Mouse (Mus musculus) intestine, postnatal 0 days (tissue): ENCODE results near the gene Oit1. TPM values are rescaled to one million over a fixed set of nuclear protein-coding genes. Genes with fewer than 3 reads are reported as not detected.

Source experiments
- ATAC-seq: fragments of 200-750 bp; cut with Nextera tagmentation; 2 replicates; pipeline ENCODE4 v1.8.0; 2017; ENCODE audit warnings: mild to moderate bottlenecking, moderate TSS enrichment, moderate library complexity
- H3K27ac ChIP-seq: fragments of 300-500 bp; sonication (generic); 2 replicates; pipeline ENCODE4 v1.5.1; 2014; ENCODE audit warnings: mild to moderate bottlenecking, low read depth, low read length, moderate library complexity
- H3K27me3 ChIP-seq: fragments of 300-500 bp; sonication (generic); replicated peaks from 2 replicates; pipeline ENCODE4 v1.6.1; 2014; ENCODE audit warnings: low read length, mixed read lengths; ENCODE audit not compliant: control insufficient read depth, insufficient read depth
- H3K36me3 ChIP-seq: fragments of 300-500 bp; sonication (generic); 2 replicates; pipeline ENCODE4 v1.6.1; 2014; ENCODE audit warnings: mild to moderate bottlenecking, moderate library complexity; ENCODE audit not compliant: control insufficient read depth, insufficient read depth
- H3K4me1 ChIP-seq: fragments of 300-500 bp; sonication (generic); replicated peaks from 2 replicates; pipeline ENCODE4 v1.6.1; 2014; ENCODE audit warnings: antibody characterized with exemption, low read length, mixed read lengths; ENCODE audit not compliant: control insufficient read depth, insufficient read depth
- H3K4me2 ChIP-seq: fragments of 300-500 bp; sonication (generic); replicated peaks from 2 replicates; pipeline ENCODE4 v1.6.1; 2014; ENCODE audit warnings: low read depth, mild to moderate bottlenecking, moderate library complexity
- H3K4me3 ChIP-seq: fragments of 300-500 bp; sonication (generic); 2 replicates; pipeline ENCODE4 v1.5.1; 2014; ENCODE audit warnings: low read depth, low read length
- H3K9ac ChIP-seq: fragments of 300-500 bp; sonication (generic); 2 replicates; pipeline ENCODE4 v1.6.1; 2014; ENCODE audit warnings: mild to moderate bottlenecking, low read depth, low read length
- H3K9me3 ChIP-seq: fragments of 300-500 bp; sonication (generic); 2 replicates; pipeline ENCODE4 v1.6.1; 2016; ENCODE audit warnings: mixed run types; ENCODE audit not compliant: control insufficient read depth
- CTCF ChIP-seq: sonication (generic); IDR thresholded peaks from 2 replicates; pipeline ENCODE4 v1.5.1; 2016; ENCODE audit warnings: low read depth, mild to moderate bottlenecking, control low read depth, antibody characterized with exemption, moderate library complexity
- WGBS: fragments of 180-500 bp; shearing (Covaris S2); extraction: QIAGEN DNeasy Blood & Tissue Kit; methylation state at CpG from one replicate; pipeline ENCODE4 v1.1.7; 2014; 5-methylcytosine and 5-hydroxymethylcytosine counted together
- polyA plus RNA-seq: library from polyadenylated mRNA; unstranded; fragments of >200 nt; fragmentation: Nextera tagmentation; extraction: Ambion mirVana; gene quantifications from 2 replicates; pipeline ENCODE4 v1.2.1, GENCODE M21; 2015

The Oit1 gene
- polyA plus RNA-seq, 1 experiment from 2014 or later = 13.3 TPM

- Histone ChIP-seq H3K27me3 (no peaks in the 10 kb centered on the region), H3K9ac (no peak overlapping the region), H3K9me3 (no peaks in the 10 kb centered on the region), H3K4me2 (no peak overlapping the region), H3K27ac (no peak overlapping the region), H3K4me1 (no peaks in the 10 kb centered on the region), H3K36me3 (no peaks in the 10 kb centered on the region), H3K4me3 (no peak overlapping the region)
- no peak for TF ChIP-seq CTCF
- WGBS = 72% methylated on average over 5 of the region's 5 CpGs
- no peak for ATAC-seq
Measured at GRCm38 (mm10) chr14:8342509-8343106, 35.9 kb downstream of the Oit1 start.

GRCm38 (mm10) chr14:8340226-8340625 lies 38.3 kb downstream of the Oit1 start:
- Histone ChIP-seq H3K4me2 (no peak overlapping the region), H3K4me3 (no peak overlapping the region), H3K36me3 (no peaks in the 10 kb centered on the region), H3K27ac (no peak overlapping the region), H3K27me3 (no peaks in the 10 kb centered on the region), H3K4me1 (no peaks in the 10 kb centered on the region), H3K9me3 (no peaks in the 10 kb centered on the region), H3K9ac (no peak overlapping the region)
- WGBS = 69% methylated on average over 4 of the region's 4 CpGs
- no peak for ATAC-seq
- no peak for TF ChIP-seq CTCF

- Histone ChIP-seq H3K27me3 (no peaks in the 10 kb centered on the region), H3K9me3 (no peaks in the 10 kb centered on the region), H3K9ac (no peak overlapping the region), H3K4me1 (no peaks in the 10 kb centered on the region), H3K36me3 (no peaks in the 10 kb centered on the region), H3K27ac (no peak overlapping the region), H3K4me3 (no peak overlapping the region), H3K4me2 (no peak overlapping the region)
- ATAC-seq = no peak
- 59% methylated on average over 10 of the region's 10 CpGs for WGBS
- no peak for TF ChIP-seq CTCF
Measured at GRCm38 (mm10) chr14:8335947-8336346, 42.6 kb downstream of the Oit1 start.

GRCm38 (mm10) chr14:8334511-8334910 lies 44.0 kb downstream of the Oit1 start:
- no peak for TF ChIP-seq CTCF
- H3K9me3 ChIP-seq = no peaks in the 10 kb centered on the region
- no peaks in the 10 kb centered on the region for H3K27me3 ChIP-seq
- no peak overlapping the region for H3K9ac ChIP-seq
- H3K4me2 ChIP-seq = no peak overlapping the region
- ATAC-seq = no peak
- no peaks in the 10 kb centered on the region for H3K36me3 ChIP-seq
- no peaks in the 10 kb centered on the region for H3K4me1 ChIP-seq
- no peak overlapping the region for H3K27ac ChIP-seq
- H3K4me3 ChIP-seq = no peak overlapping the region
- 78% methylated on average over 3 of the region's 3 CpGs for WGBS

GRCm38 (mm10) chr14:8332314-8333252 lies 46.0 kb downstream of the Oit1 start:
- Histone ChIP-seq H3K36me3 (no peaks in the 10 kb centered on the region), H3K4me1 (no peaks in the 10 kb centered on the region), H3K27ac (no peak overlapping the region), H3K4me2 (no peak overlapping the region), H3K27me3 (no peaks in the 10 kb centered on the region), H3K9me3 (no peaks in the 10 kb centered on the region), H3K4me3 (no peak overlapping the region), H3K9ac (no peak overlapping the region)
- ATAC-seq = no peak
- no peak for TF ChIP-seq CTCF
- WGBS = 78% methylated on average over 11 of the region's 11 CpGs

- Histone ChIP-seq H3K4me1 (no peaks in the 10 kb centered on the region), H3K27me3 (no peaks in the 10 kb centered on the region), H3K9me3 (no peaks in the 10 kb centered on the region), H3K36me3 (no peaks in the 10 kb centered on the region), H3K4me3 (no peak overlapping the region), H3K27ac (no peak overlapping the region), H3K9ac (no peak overlapping the region), H3K4me2 (no peak overlapping the region)
- no peak for ATAC-seq
- 87% methylated on average over 14 of the region's 14 CpGs for WGBS
- no peak for TF ChIP-seq CTCF
Measured at GRCm38 (mm10) chr14:8331307-8331905, 47.1 kb downstream of the Oit1 start.
